Mouse (Mus musculus) kidney, embryonic 15.5 days (tissue): Measurements from ENCODE around the gene Txn2. TPM values are rescaled to one million over a fixed set of nuclear protein-coding genes. Genes with fewer than 3 reads are reported as not detected.

ENCODE experiments used
- ATAC-seq: fragments of 200-750 bp; cut with Nextera tagmentation; replicated peaks from 2 replicates; pipeline ENCODE4 v1.8.0; 2017; ENCODE audit warnings: moderate TSS enrichment; ENCODE audit not compliant: low FRiP score
- H3K27ac ChIP-seq: fragments of 300-500 bp; sonication (generic); 2 replicates; pipeline ENCODE4 v1.5.1; 2015; ENCODE audit warnings: mild to moderate bottlenecking, inconsistent platforms
- H3K27me3 ChIP-seq: fragments of 300-500 bp; sonication (generic); 2 replicates; pipeline ENCODE4 v1.6.1; 2015; ENCODE audit warnings: inconsistent platforms
- H3K36me3 ChIP-seq: fragments of 300-500 bp; sonication (generic); 2 replicates; pipeline ENCODE4 v1.6.1; 2015; ENCODE audit warnings: inconsistent platforms
- H3K4me1 ChIP-seq: fragments of 300-500 bp; sonication (generic); 2 replicates; pipeline ENCODE4 v1.6.1; 2015; ENCODE audit warnings: inconsistent platforms
- H3K4me2 ChIP-seq: fragments of 300-500 bp; sonication (generic); 2 replicates; pipeline ENCODE4 v1.6.1; 2015; ENCODE audit warnings: moderate library complexity, mild to moderate bottlenecking, inconsistent platforms
- H3K4me3 ChIP-seq: fragments of 300-500 bp; sonication (generic); replicated peaks from 2 replicates; pipeline ENCODE4 v1.5.1; 2015; ENCODE audit warnings: mild to moderate bottlenecking, inconsistent platforms
- H3K9ac ChIP-seq: fragments of 300-500 bp; sonication (generic); 2 replicates; pipeline ENCODE4 v1.6.1; 2015; ENCODE audit warnings: mild to moderate bottlenecking, inconsistent platforms
- H3K9me3 ChIP-seq: fragments of 300-500 bp; sonication (generic); replicated peaks from 2 replicates; pipeline ENCODE4 v1.6.1; 2016; ENCODE audit warnings: inconsistent platforms
- WGBS: fragments of 180-500 bp; shearing (Covaris S2); methylation state at CpG from one replicate; pipeline ENCODE4 v1.1.7; 2015; ENCODE audit warnings: mixed read lengths; 5-methylcytosine and 5-hydroxymethylcytosine counted together
- polyA plus RNA-seq: library from polyadenylated mRNA; unstranded; fragments of >200 nt; fragmentation: Nextera tagmentation; extraction: Ambion mirVana; gene quantifications from 2 replicates; pipeline ENCODE4 v1.2.1, GENCODE M21; 2015

Gene Txn2
- polyA plus RNA-seq, 1 experiment from 2014 or later, result 253 TPM

GRCm38 (mm10) chr15:77931689-77932016 lies 2.8 kb upstream of the Txn2 start:
- no peak overlapping the region for H3K4me2 ChIP-seq
- ATAC-seq, result no peak
- WGBS, result 66% methylated on average over 6 of the region's 6 CpGs
- no peaks in the 10 kb centered on the region for H3K9me3 ChIP-seq
- H3K4me3 ChIP-seq, result no peak overlapping the region
- H3K4me1 ChIP-seq, result peaks cover 32% of the 10 kb centered on the region
- no peak overlapping the region for H3K9ac ChIP-seq
- H3K27me3 ChIP-seq, result no peaks in the 10 kb centered on the region
- no peak overlapping the region for H3K27ac ChIP-seq
- H3K36me3 ChIP-seq, result peaks cover 10% of the 10 kb centered on the region

GRCm38 (mm10) chr15:77930986-77931688 lies 2.3 kb upstream of the Txn2 start:
- peaks cover 13% of the 10 kb centered on the region for H3K36me3 ChIP-seq
- no peak overlapping the region for H3K27ac ChIP-seq
- no peaks in the 10 kb centered on the region for H3K27me3 ChIP-seq
- no peak for ATAC-seq
- peaks cover 32% of the 10 kb centered on the region for H3K4me1 ChIP-seq
- 74% methylated on average over 6 of the region's 6 CpGs for WGBS
- H3K4me3 ChIP-seq, result no peak overlapping the region
- H3K4me2 ChIP-seq, result no peak overlapping the region
- no peak overlapping the region for H3K9ac ChIP-seq
- H3K9me3 ChIP-seq, result no peaks in the 10 kb centered on the region

GRCm38 (mm10) chr15:77929804-77930203 lies 998 bp upstream of the Txn2 start:
- WGBS, result 47% methylated on average over 8 of the region's 8 CpGs
- no peak overlapping the region for H3K27ac ChIP-seq

GRCm38 (mm10) chr15:77928091-77928490 lies 715 bp downstream of the Txn2 start:
- Histone ChIP-seq H3K27ac (peak overlapping the region; percentile 98; the same call in 1 of the 2 replicates), H3K9ac (peak overlapping the region; percentile 77), H3K27me3 (no peaks in the 10 kb centered on the region), H3K4me1 (peaks cover 18% of the 10 kb centered on the region), H3K9me3 (no peaks in the 10 kb centered on the region), H3K4me2 (peak overlapping the region; percentile 73), H3K36me3 (peaks cover 41% of the 10 kb centered on the region), H3K4me3 (peak overlapping the region; percentile 90)
- 24% methylated on average over 4 of the region's 4 CpGs for WGBS
- no peak for ATAC-seq

More at GRCm38 (mm10) chr15:77929804-77930203, 998 bp upstream of the Txn2 start:
- peaks cover 24% of the 10 kb centered on the region for H3K36me3 ChIP-seq
- H3K4me1 ChIP-seq, result peaks cover 32% of the 10 kb centered on the region
- no peak for ATAC-seq
- H3K9ac ChIP-seq, result peak overlapping the region; percentile 69
- H3K27me3 ChIP-seq, result no peaks in the 10 kb centered on the region
- peak overlapping the region; percentile 89 for H3K4me2 ChIP-seq
- peak overlapping the region; percentile 90 for H3K4me3 ChIP-seq
- H3K9me3 ChIP-seq, result no peaks in the 10 kb centered on the region

GRCm38 (mm10) chr15:77926921-77927320 lies 1.9 kb downstream of the Txn2 start:
- 91% methylated on average over 5 of the region's 5 CpGs for WGBS
- H3K27me3 ChIP-seq, result no peaks in the 10 kb centered on the region
- no peak for ATAC-seq
- peaks cover 52% of the 10 kb centered on the region for H3K36me3 ChIP-seq
- H3K4me1 ChIP-seq, result peaks cover 23% of the 10 kb centered on the region
- H3K4me3 ChIP-seq, result no peak overlapping the region
- H3K9ac ChIP-seq, result no peak overlapping the region
- H3K4me2 ChIP-seq, result no peak overlapping the region
- no peaks in the 10 kb centered on the region for H3K9me3 ChIP-seq
- no peak overlapping the region for H3K27ac ChIP-seq

- Histone ChIP-seq H3K9me3 (no peaks in the 10 kb centered on the region), H3K36me3 (peaks cover 68% of the 10 kb centered on the region), H3K4me3 (no peak overlapping the region), H3K4me2 (no peak overlapping the region), H3K27me3 (no peaks in the 10 kb centered on the region), H3K4me1 (peaks cover 33% of the 10 kb centered on the region), H3K27ac (no peak overlapping the region), H3K9ac (no peak overlapping the region)
- ATAC-seq, result no peak
- WGBS, result 96% methylated on average over 2 of the region's 2 CpGs
Measured at GRCm38 (mm10) chr15:77925195-77925594, 3.6 kb downstream of the Txn2 start.

- Histone ChIP-seq H3K27me3 (no peaks in the 10 kb centered on the region), H3K36me3 (peaks cover 85% of the 10 kb centered on the region), H3K27ac (no peak overlapping the region), H3K9me3 (no peaks in the 10 kb centered on the region), H3K4me1 (peaks cover 27% of the 10 kb centered on the region), H3K9ac (no peak overlapping the region), H3K4me2 (no peak overlapping the region), H3K4me3 (no peak overlapping the region)
- no peak for ATAC-seq
- WGBS, result 68% methylated on average over 9 of the region's 9 CpGs
Measured at GRCm38 (mm10) chr15:77923267-77924035, 5.4 kb downstream of the Txn2 start.

- Histone ChIP-seq H3K9ac (no peak overlapping the region), H3K4me1 (peaks cover 22% of the 10 kb centered on the region), H3K9me3 (no peaks in the 10 kb centered on the region), H3K27ac (0 out of 2 replicates have a peak overlapping the region, but pooled peaks have one; percentile 32), H3K4me3 (no peak overlapping the region), H3K4me2 (no peak overlapping the region), H3K36me3 (peaks cover 92% of the 10 kb centered on the region), H3K27me3 (no peaks in the 10 kb centered on the region)
- WGBS, result 80% methylated on average over 9 of the region's 9 CpGs
- no peak for ATAC-seq
Measured at GRCm38 (mm10) chr15:77922710-77923109, 6.1 kb downstream of the Txn2 start.

GRCm38 (mm10) chr15:77921636-77922035 lies 7.2 kb downstream of the Txn2 start:
- H3K36me3 ChIP-seq, result peaks cover 91% of the 10 kb centered on the region
- no peak for ATAC-seq
- WGBS, result 79% methylated on average over 6 of the region's 6 CpGs
- peaks cover 17% of the 10 kb centered on the region for H3K4me1 ChIP-seq
- 0 out of 2 replicates have a peak overlapping the region, but pooled peaks have one; percentile 5 for H3K27ac ChIP-seq
- no peak overlapping the region; the same call in 1 of the 2 replicates for H3K9ac ChIP-seq
- no peaks in the 10 kb centered on the region for H3K9me3 ChIP-seq
- no peak overlapping the region for H3K4me3 ChIP-seq
- no peak overlapping the region for H3K4me2 ChIP-seq
- H3K27me3 ChIP-seq, result no peaks in the 10 kb centered on the region

GRCm38 (mm10) chr15:77920511-77921462 lies 8.0 kb downstream of the Txn2 start:
- peak overlapping the region; percentile 49 for H3K27ac ChIP-seq
- WGBS, result 56% methylated on average over 10 of the region's 10 CpGs

GRCm38 (mm10) chr15:77919441-77919840 lies 9.4 kb downstream of the Txn2 start:
- Histone ChIP-seq H3K36me3 (peaks cover 96% of the 10 kb centered on the region), H3K4me3 (no peak overlapping the region), H3K27me3 (no peaks in the 10 kb centered on the region), H3K4me1 (peaks cover 17% of the 10 kb centered on the region), H3K4me2 (no peak overlapping the region), H3K27ac (peak overlapping the region; percentile 49; the same call in 1 of the 2 replicates), H3K9me3 (no peaks in the 10 kb centered on the region), H3K9ac (no peak overlapping the region)
- no peak for ATAC-seq
- 86% methylated on average over 12 of the region's 12 CpGs for WGBS

More at GRCm38 (mm10) chr15:77920511-77921462, 8.0 kb downstream of the Txn2 start:
- Histone ChIP-seq H3K4me2 (0 out of 2 replicates have a peak overlapping the region, but pooled peaks have one; percentile 9), H3K9me3 (no peaks in the 10 kb centered on the region), H3K36me3 (peaks cover 93% of the 10 kb centered on the region), H3K27me3 (no peaks in the 10 kb centered on the region), H3K9ac (no peak overlapping the region), H3K4me3 (no peak overlapping the region), H3K4me1 (peaks cover 17% of the 10 kb centered on the region)
- ATAC-seq, result 0 out of 2 replicates have a peak, but pooled peaks have one; percentile 35
